Mouse (Mus musculus): ENCODE measurements around the gene Phyhipl. TPM values are rescaled to one million over a fixed set of nuclear protein-coding genes. Genes with fewer than 3 reads are reported as not detected.

Gene Phyhipl
- polyA plus RNA-seq, 1 experiment from 2014 or later, result 168 TPM

DNA sequence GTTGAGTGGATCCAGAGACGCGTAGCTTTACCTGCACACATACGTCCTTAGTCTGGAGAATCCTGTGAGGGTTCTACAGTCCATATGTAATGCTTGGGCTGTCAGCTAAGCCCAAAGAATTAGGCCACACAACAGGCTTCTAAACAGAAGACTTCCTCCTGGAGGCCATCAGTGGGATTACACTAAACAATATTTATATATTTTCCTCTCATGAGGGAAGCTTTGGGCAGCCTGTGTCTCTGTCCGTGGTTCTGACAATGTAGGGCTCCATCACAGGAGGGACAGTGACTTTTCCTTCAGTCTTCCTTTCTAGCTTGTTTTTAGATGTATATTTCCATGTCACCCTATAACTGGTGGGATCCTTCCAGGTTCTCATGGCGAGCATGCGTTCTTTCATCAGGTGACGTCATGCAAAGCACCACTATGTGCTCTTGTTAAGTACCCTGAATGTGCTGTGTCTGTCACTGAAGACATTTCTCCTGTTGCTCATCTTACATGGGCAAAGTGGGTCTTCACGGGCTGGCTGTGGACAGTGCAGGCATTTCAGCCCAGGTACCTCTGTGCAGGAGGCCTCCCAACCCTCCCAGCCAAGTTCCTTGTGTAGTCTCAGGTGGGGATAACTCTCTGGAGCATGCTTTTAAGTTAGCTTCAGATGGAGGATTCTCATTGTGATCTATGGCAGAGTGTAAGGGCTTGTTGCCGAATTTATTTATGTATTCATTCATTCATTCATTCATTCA lies 115.1 kb downstream of the Phyhipl start:
- H3K4me2 ChIP-seq (ENCODE audit: low read length), result no peak overlapping the region
- no peak overlapping the region for H3K27ac ChIP-seq (ENCODE audit: low read length)
- no peaks in the 10 kb centered on the region for H3K4me1 ChIP-seq (replicated peaks; ENCODE audit: control insufficient read depth, insufficient read depth, low read length)
- no peak overlapping the region for H3K9ac ChIP-seq (replicated peaks; ENCODE audit: low read depth, low read length)
- H3K9me3 ChIP-seq (ENCODE audit: control insufficient read depth, low read length), result no peaks in the 10 kb centered on the region
- no peak overlapping the region for H3K4me3 ChIP-seq (replicated peaks; ENCODE audit: low read length)
- peaks cover 4% of the 10 kb centered on the region; the same call in 1 of the 2 replicates for H3K36me3 ChIP-seq (ENCODE audit: control insufficient read depth, insufficient read depth)
- H3K27me3 ChIP-seq (replicated peaks; ENCODE audit: control insufficient read depth, insufficient read depth, low read length), result no peaks in the 10 kb centered on the region
- 84% methylated on average over 9 of the region's 9 CpGs for WGBS
- ATAC-seq, result no peak

DNA sequence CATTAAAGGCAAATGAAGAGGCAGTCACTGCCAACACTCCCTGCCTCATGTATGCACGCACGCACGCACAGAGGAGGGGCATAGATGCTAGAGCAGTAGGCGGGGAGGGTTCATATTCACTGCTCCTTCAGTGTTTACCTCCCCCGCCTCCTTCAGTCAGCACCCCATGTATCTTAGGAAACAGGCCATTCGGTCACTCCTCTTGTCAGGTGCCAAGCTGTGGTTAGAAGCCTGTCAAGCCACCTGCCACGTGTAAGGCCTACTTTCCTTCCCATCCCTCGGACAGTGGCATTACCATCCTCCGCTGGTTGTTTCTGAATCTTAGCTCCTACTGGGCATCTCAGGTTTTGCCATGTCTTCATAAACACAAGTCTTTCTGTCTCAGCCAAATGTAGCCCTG lies 116.5 kb downstream of the Phyhipl start:
- H3K27me3 ChIP-seq (replicated peaks; ENCODE audit: control insufficient read depth, insufficient read depth, low read length), result no peaks in the 10 kb centered on the region
- no peak overlapping the region for H3K27ac ChIP-seq (ENCODE audit: low read length)
- WGBS, result 93% methylated on average over 9 of the region's 9 CpGs
- H3K4me3 ChIP-seq (replicated peaks; ENCODE audit: low read length), result no peak overlapping the region
- H3K9ac ChIP-seq (replicated peaks; ENCODE audit: low read depth, low read length), result no peak overlapping the region
- H3K36me3 ChIP-seq (ENCODE audit: control insufficient read depth, insufficient read depth), result no peaks in the 10 kb centered on the region
- H3K4me2 ChIP-seq (ENCODE audit: low read length), result no peak overlapping the region
- no peaks in the 10 kb centered on the region for H3K9me3 ChIP-seq (ENCODE audit: control insufficient read depth, low read length)
- ATAC-seq, result no peak
- no peaks in the 10 kb centered on the region for H3K4me1 ChIP-seq (replicated peaks; ENCODE audit: control insufficient read depth, insufficient read depth, low read length)

DNA sequence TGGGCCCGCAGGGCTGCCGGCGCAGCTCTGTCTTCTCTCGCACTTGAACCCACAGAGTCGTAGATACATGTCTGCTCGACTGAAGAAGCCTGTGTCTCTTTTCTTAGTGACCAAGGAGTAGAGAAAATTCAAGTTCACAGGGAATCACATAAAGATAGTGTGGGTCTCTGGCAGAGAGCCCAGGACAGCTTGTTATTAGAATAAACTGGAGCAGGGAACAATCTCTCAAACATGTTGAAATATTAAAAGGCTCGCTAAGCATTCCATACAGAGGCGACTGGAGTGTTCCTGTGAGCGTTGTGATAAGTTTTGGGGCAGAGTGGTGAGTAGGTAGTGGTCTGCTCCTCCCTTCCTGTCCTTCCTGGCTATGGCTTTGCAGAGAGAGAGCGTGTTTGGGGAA lies 118.1 kb downstream of the Phyhipl start:
- no peak for ATAC-seq
- Histone ChIP-seq H3K9ac (replicated peaks; ENCODE audit: low read depth, low read length) (no peak overlapping the region), H3K27me3 (replicated peaks; ENCODE audit: control insufficient read depth, insufficient read depth, low read length) (no peaks in the 10 kb centered on the region), H3K4me2 (ENCODE audit: low read length) (no peak overlapping the region), H3K4me1 (replicated peaks; ENCODE audit: control insufficient read depth, insufficient read depth, low read length) (peaks cover 2% of the 10 kb centered on the region; the same call in 1 of the 2 replicates), H3K36me3 (ENCODE audit: control insufficient read depth, insufficient read depth) (no peaks in the 10 kb centered on the region), H3K4me3 (replicated peaks; ENCODE audit: low read length) (no peak overlapping the region), H3K27ac (ENCODE audit: low read length) (no peak overlapping the region), H3K9me3 (ENCODE audit: control insufficient read depth, low read length) (no peaks in the 10 kb centered on the region)
- WGBS, result 88% methylated on average over 10 of the region's 10 CpGs

DNA sequence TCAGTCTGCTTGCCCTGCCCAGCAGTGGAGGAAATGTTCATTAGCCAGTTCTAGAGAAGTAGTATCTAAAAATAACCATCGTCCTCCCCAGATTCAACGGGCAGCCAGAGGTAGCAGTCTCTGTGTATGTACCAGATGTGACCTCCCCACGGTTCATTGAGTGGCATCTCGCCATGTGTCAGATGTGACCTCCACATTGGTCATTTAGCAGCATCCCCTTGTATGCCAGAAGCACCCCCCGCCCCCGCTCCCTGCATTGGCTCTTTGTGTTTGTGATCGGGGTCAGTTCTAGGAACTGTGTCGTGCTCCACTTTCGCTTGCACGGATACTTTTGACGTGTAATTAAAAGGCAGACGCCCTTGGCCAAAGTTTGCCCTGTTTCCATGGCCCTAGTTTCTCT lies 120.4 kb downstream of the Phyhipl start:
- H3K4me3 ChIP-seq (replicated peaks; ENCODE audit: low read length), result no peak overlapping the region
- H3K9me3 ChIP-seq (ENCODE audit: control insufficient read depth, low read length), result no peaks in the 10 kb centered on the region
- no peaks in the 10 kb centered on the region for H3K27me3 ChIP-seq (replicated peaks; ENCODE audit: control insufficient read depth, insufficient read depth, low read length)
- peaks cover 8% of the 10 kb centered on the region for H3K4me1 ChIP-seq (replicated peaks; ENCODE audit: control insufficient read depth, insufficient read depth, low read length)
- no peak overlapping the region for H3K9ac ChIP-seq (replicated peaks; ENCODE audit: low read depth, low read length)
- no peak overlapping the region for H3K4me2 ChIP-seq (ENCODE audit: low read length)
- 95% methylated on average over 12 of the region's 12 CpGs for WGBS
- H3K36me3 ChIP-seq (ENCODE audit: control insufficient read depth, insufficient read depth), result no peaks in the 10 kb centered on the region
- no peak overlapping the region for H3K27ac ChIP-seq (ENCODE audit: low read length)
- ATAC-seq, result no peak

DNA sequence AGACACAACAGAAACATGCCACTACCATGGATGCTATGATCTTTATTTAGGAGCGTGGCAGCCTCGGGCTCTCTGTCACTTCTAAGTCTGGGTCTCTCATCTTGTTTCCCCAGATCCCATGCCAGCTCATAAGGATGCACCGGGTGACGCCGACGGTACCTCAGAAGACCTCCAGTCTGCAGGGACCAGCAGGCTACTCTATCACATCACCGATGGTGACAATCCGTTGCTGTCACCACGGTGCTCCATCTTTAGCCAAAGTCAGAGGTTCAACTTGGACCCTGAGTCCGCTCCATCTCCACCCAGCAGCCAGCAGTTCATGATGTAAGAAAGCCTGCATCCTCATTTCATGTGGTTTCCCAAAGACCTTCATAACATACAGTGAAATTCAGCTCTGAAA lies 121.2 kb downstream of the Phyhipl start:
- no peak for ATAC-seq
- Histone ChIP-seq H3K27ac (ENCODE audit: low read length) (no peak overlapping the region), H3K9me3 (ENCODE audit: control insufficient read depth, low read length) (no peaks in the 10 kb centered on the region), H3K36me3 (ENCODE audit: control insufficient read depth, insufficient read depth) (no peaks in the 10 kb centered on the region), H3K4me3 (replicated peaks; ENCODE audit: low read length) (no peak overlapping the region), H3K4me2 (ENCODE audit: low read length) (no peak overlapping the region), H3K27me3 (replicated peaks; ENCODE audit: control insufficient read depth, insufficient read depth, low read length) (no peaks in the 10 kb centered on the region), H3K9ac (replicated peaks; ENCODE audit: low read depth, low read length) (no peak overlapping the region), H3K4me1 (replicated peaks; ENCODE audit: control insufficient read depth, insufficient read depth, low read length) (peaks cover 8% of the 10 kb centered on the region)
- WGBS, result 95% methylated on average over 10 of the region's 10 CpGs

- WGBS, result 89% methylated on average over 12 of the region's 12 CpGs
- Histone ChIP-seq H3K4me1 (replicated peaks; ENCODE audit: control insufficient read depth, insufficient read depth, low read length) (peaks cover 8% of the 10 kb centered on the region), H3K4me3 (replicated peaks; ENCODE audit: low read length) (no peak overlapping the region), H3K27ac (ENCODE audit: low read length) (no peak overlapping the region), H3K9me3 (ENCODE audit: control insufficient read depth, low read length) (no peaks in the 10 kb centered on the region), H3K36me3 (ENCODE audit: control insufficient read depth, insufficient read depth) (no peaks in the 10 kb centered on the region), H3K9ac (replicated peaks; ENCODE audit: low read depth, low read length) (no peak overlapping the region), H3K4me2 (ENCODE audit: low read length) (no peak overlapping the region), H3K27me3 (replicated peaks; ENCODE audit: control insufficient read depth, insufficient read depth, low read length) (no peaks in the 10 kb centered on the region)
- no peak for ATAC-seq
Observed at GRCm38 (mm10) chr10:70533986-70534385, 121.8 kb downstream of the Phyhipl start.

GRCm38 (mm10) chr10:70533301-70533781 lies 122.4 kb downstream of the Phyhipl start:
- H3K4me1 ChIP-seq (replicated peaks; ENCODE audit: control insufficient read depth, insufficient read depth, low read length), result peaks cover 8% of the 10 kb centered on the region
- no peak for ATAC-seq
- no peak overlapping the region for H3K4me3 ChIP-seq (replicated peaks; ENCODE audit: low read length)
- no peak overlapping the region for H3K4me2 ChIP-seq (ENCODE audit: low read length)
- H3K27me3 ChIP-seq (replicated peaks; ENCODE audit: control insufficient read depth, insufficient read depth, low read length), result no peaks in the 10 kb centered on the region
- H3K9ac ChIP-seq (replicated peaks; ENCODE audit: low read depth, low read length), result no peak overlapping the region
- no peaks in the 10 kb centered on the region for H3K36me3 ChIP-seq (ENCODE audit: control insufficient read depth, insufficient read depth)
- no peaks in the 10 kb centered on the region for H3K9me3 ChIP-seq (ENCODE audit: control insufficient read depth, low read length)
- no peak overlapping the region for H3K27ac ChIP-seq (ENCODE audit: low read length)
- 55% methylated on average over 8 of the region's 8 CpGs for WGBS

DNA sequence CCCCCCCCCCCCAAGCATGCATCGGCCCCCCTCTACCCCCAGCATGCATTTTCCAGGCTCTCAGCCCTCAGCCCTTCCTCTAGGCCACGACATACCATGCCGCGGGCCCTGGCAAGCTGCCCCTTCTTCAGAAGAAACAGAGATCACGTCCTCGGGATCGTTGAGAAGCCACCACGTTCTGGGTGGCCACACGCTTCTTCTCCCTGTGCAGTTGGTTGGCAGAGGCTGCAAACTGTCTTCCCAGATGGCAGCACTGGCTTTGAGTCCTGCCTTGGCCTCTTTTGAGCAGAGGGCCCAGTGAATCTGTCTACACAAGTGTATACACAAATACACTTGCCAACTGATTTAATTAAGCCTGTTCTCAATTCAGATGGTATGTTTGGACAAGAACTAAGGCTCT lies 123.5 kb downstream of the Phyhipl start:
- 66% methylated on average over 9 of the region's 9 CpGs for WGBS
- no peaks in the 10 kb centered on the region for H3K27me3 ChIP-seq (replicated peaks; ENCODE audit: control insufficient read depth, insufficient read depth, low read length)
- no peaks in the 10 kb centered on the region for H3K36me3 ChIP-seq (ENCODE audit: control insufficient read depth, insufficient read depth)
- ATAC-seq, result peak; percentile 92
- H3K27ac ChIP-seq (ENCODE audit: low read length), result peak overlapping the region; percentile 28; the same call in 1 of the 2 replicates
- no peak overlapping the region for H3K9ac ChIP-seq (replicated peaks; ENCODE audit: low read depth, low read length)
- H3K9me3 ChIP-seq (ENCODE audit: control insufficient read depth, low read length), result no peaks in the 10 kb centered on the region
- H3K4me2 ChIP-seq (ENCODE audit: low read length), result peak overlapping the region; percentile 16; the same call in 1 of the 2 replicates
- peaks cover 8% of the 10 kb centered on the region for H3K4me1 ChIP-seq (replicated peaks; ENCODE audit: control insufficient read depth, insufficient read depth, low read length)
- H3K4me3 ChIP-seq (replicated peaks; ENCODE audit: low read length), result no peak overlapping the region

DNA sequence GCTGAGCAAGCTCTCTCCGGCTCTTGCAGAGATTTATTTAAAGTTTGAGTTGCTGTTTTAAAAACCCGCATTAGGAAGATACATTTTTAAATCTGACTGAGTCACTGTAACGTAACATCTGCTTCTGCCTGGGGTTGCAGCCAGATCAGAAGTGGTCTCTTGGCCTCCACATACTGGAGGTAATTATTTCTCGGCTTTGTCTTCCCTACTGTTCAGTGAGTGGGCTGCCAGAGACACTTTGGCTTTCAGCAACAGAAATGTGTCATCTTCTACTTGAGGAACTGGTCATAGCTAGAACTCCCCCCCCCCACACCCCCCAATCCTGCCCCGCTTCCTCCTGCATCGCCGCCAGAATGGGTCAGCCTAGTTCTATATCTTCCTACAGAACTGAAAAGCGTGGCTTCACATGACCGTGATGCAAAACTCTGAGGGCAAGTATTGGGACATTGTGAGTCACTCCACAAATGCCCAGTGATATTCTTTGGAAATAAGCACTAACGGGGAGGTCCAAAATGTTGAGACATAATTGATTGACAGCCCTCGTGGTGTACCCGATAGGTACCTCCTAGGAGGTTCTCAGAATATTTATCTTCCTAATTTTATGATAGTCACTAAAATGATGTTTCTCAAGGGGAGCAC lies 125.5 kb downstream of the Phyhipl start:
- H3K4me2 ChIP-seq (ENCODE audit: low read length), result no peak overlapping the region
- peaks cover 8% of the 10 kb centered on the region for H3K4me1 ChIP-seq (replicated peaks; ENCODE audit: control insufficient read depth, insufficient read depth, low read length)
- H3K27me3 ChIP-seq (replicated peaks; ENCODE audit: control insufficient read depth, insufficient read depth, low read length), result no peaks in the 10 kb centered on the region
- no peak overlapping the region for H3K27ac ChIP-seq (ENCODE audit: low read length)
- no peak overlapping the region for H3K9ac ChIP-seq (replicated peaks; ENCODE audit: low read depth, low read length)
- peaks cover 3% of the 10 kb centered on the region; the same call in 1 of the 2 replicates for H3K36me3 ChIP-seq (ENCODE audit: control insufficient read depth, insufficient read depth)
- ATAC-seq, result no peak
- 87% methylated on average over 12 of the region's 12 CpGs for WGBS
- H3K9me3 ChIP-seq (ENCODE audit: control insufficient read depth, low read length), result peaks cover 5% of the 10 kb centered on the region; the same call in 1 of the 2 replicates
- H3K4me3 ChIP-seq (replicated peaks; ENCODE audit: low read length), result no peak overlapping the region

Measured in forebrain, embryonic 16.5 days (tissue).